Mouse (Mus musculus) liver, embryonic 14.5 days (tissue): ENCODE data around the gene Lmntd1. TPM values are rescaled to one million over a fixed set of nuclear protein-coding genes. Genes with fewer than 3 reads are reported as not detected.

ENCODE experiments used
- ATAC-seq: fragments of 200-750 bp; cut with Nextera tagmentation; 2 replicates; pipeline ENCODE4 v1.8.0; 2017; ENCODE audit warnings: moderate number of reproducible peaks, mild to moderate bottlenecking, moderate library complexity; ENCODE audit not compliant: insufficient read depth
- DNase-seq, 3 experiments: peaks; one replicate each; pipeline ENCODE4 v3.0.0-alpha.2; 2012 to 2013; ENCODE audit warnings: low read depth in 3 of 3, low spot score in 3 of 3
- H3K27ac ChIP-seq: fragments of 300-500 bp; sonication (generic); 2 replicates; pipeline ENCODE4 v1.5.1; 2014; ENCODE audit warnings: moderate library complexity, mild to moderate bottlenecking, control low read depth, inconsistent platforms
- H3K27me3 ChIP-seq: fragments of 300-500 bp; sonication (generic); 2 replicates; pipeline ENCODE4 v1.6.1; 2014; ENCODE audit warnings: mild to moderate bottlenecking, low read length, moderate library complexity; ENCODE audit not compliant: control insufficient read depth, insufficient read depth
- H3K36me3 ChIP-seq: fragments of 300-500 bp; sonication (generic); replicated peaks from 2 replicates; pipeline ENCODE4 v1.6.1; 2014; ENCODE audit warnings: low read depth; ENCODE audit not compliant: control insufficient read depth, insufficient read depth
- H3K4me1 ChIP-seq, 2 experiments: fragments of 200-500 bp in 1 of 2; fragments of 300-500 bp in 1 of 2; sonication (generic) in 1 of 2; replicated peaks; 2 replicates each; pipeline ENCODE4 v1.6.1; 2012 to 2014; ENCODE audit warnings: antibody characterized with exemption in 1 of 2, inconsistent platforms in 1 of 2, low read length in 1 of 2; ENCODE audit not compliant: control insufficient read depth in 2 of 2, insufficient read depth in 2 of 2
- H3K4me2 ChIP-seq: fragments of 300-500 bp; sonication (generic); 2 replicates; pipeline ENCODE4 v1.6.1; 2014; ENCODE audit warnings: low read depth, mild to moderate bottlenecking, control low read depth, moderate library complexity
- H3K4me3 ChIP-seq, 2 experiments: fragments of 200-500 bp in 1 of 2; fragments of 300-500 bp in 1 of 2; sonication (generic) in 1 of 2; 2 replicates each; pipeline ENCODE4 v1.5.1; 2012 to 2014; ENCODE audit warnings: low read depth in 2 of 2, low read length in 2 of 2, mild to moderate bottlenecking in 2 of 2, control low read depth in 1 of 2, inconsistent platforms in 1 of 2, moderate library complexity in 1 of 2; ENCODE audit not compliant: insufficient read depth in 1 of 2
- H3K9ac ChIP-seq: fragments of 300-500 bp; sonication (generic); replicated peaks from 2 replicates; pipeline ENCODE4 v1.6.1; 2014; ENCODE audit warnings: mild to moderate bottlenecking, control low read depth, moderate library complexity
- H3K9me3 ChIP-seq: fragments of 300-500 bp; sonication (generic); 2 replicates; pipeline ENCODE4 v1.6.1; 2016; ENCODE audit warnings: low read length, mixed read lengths; ENCODE audit not compliant: control insufficient read depth
- CTCF ChIP-seq: IDR thresholded peaks from 2 replicates; pipeline ENCODE4 v1.5.1; 2016; ENCODE audit warnings: antibody characterized with exemption, low read depth, control low read depth
- EP300 ChIP-seq: IDR thresholded peaks from 2 replicates; pipeline ENCODE4 v1.6.1; 2016; ENCODE audit warnings: antibody characterized with exemption, low read depth
- WGBS: fragments of 180-500 bp; shearing (Covaris S2); extraction: QIAGEN DNeasy Blood & Tissue Kit; methylation state at CpG from one replicate; pipeline ENCODE4 v1.1.7; 2014; ENCODE audit not compliant: insufficient replicate concordance; 5-methylcytosine and 5-hydroxymethylcytosine counted together
- polyA plus RNA-seq, 2 experiments: library from polyadenylated mRNA; depleted of rRNA in 1 of 2; stranded (reverse) in 1 of 2; unstranded in 1 of 2; fragments of >200 nt; fragmentation: Nextera tagmentation in 1 of 2; extraction: Ambion mirVana in 1 of 2; gene quantifications; 2 replicates each; pipeline versions ENCODE4 v1.2.1 to v1.2.3; 2012 to 2014

Lmntd1 gene
- polyA plus RNA-seq, 2 experiments = 0.02 TPM; not detected in 1

- Histone ChIP-seq H3K9ac (no peak overlapping the region), H3K4me1 (no peaks in the 10 kb centered on the region; a peak in 1 of 4 replicates), H3K9me3 (no peaks in the 10 kb centered on the region), H3K4me3 (no peak overlapping the region), H3K4me2 (no peak overlapping the region), H3K36me3 (no peaks in the 10 kb centered on the region), H3K27me3 (no peaks in the 10 kb centered on the region), H3K27ac (no peak overlapping the region)
- DNase-seq = no peak
- peak; percentile 75 for TF ChIP-seq CTCF
- TF ChIP-seq EP300 = no peak
- ATAC-seq = no peak
- WGBS = 40% methylated on average over 26 of the region's 26 CpGs
Measured at GRCm38 (mm10) chr6:145359470-145360430, 254.4 kb downstream of the Lmntd1 start.

- no peak for TF ChIP-seq CTCF
- TF ChIP-seq EP300 = no peak
- H3K4me3 ChIP-seq = no peak overlapping the region
- H3K27me3 ChIP-seq = no peaks in the 10 kb centered on the region
- ATAC-seq = no peak
- 60% methylated on average over 9 of the region's 9 CpGs for WGBS
- H3K36me3 ChIP-seq = no peaks in the 10 kb centered on the region
- no peak overlapping the region for H3K9ac ChIP-seq
- H3K27ac ChIP-seq = no peak overlapping the region
- no peaks in the 10 kb centered on the region; a peak in 1 of 4 replicates for H3K4me1 ChIP-seq
- no peak for DNase-seq
- H3K9me3 ChIP-seq = no peaks in the 10 kb centered on the region; the same call in 1 of the 2 replicates
- H3K4me2 ChIP-seq = no peak overlapping the region
Measured at GRCm38 (mm10) chr6:145358001-145358400, 256.1 kb downstream of the Lmntd1 start.

- 63% methylated on average over 5 of the region's 5 CpGs for WGBS
- Histone ChIP-seq H3K9ac (no peak overlapping the region), H3K36me3 (no peaks in the 10 kb centered on the region), H3K27ac (no peak overlapping the region), H3K4me1 (no peaks in the 10 kb centered on the region; a peak in 1 of 4 replicates), H3K27me3 (no peaks in the 10 kb centered on the region), H3K9me3 (no peaks in the 10 kb centered on the region; the same call in 1 of the 2 replicates), H3K4me3 (no peak overlapping the region), H3K4me2 (no peak overlapping the region)
- no peak for DNase-seq
- TF ChIP-seq EP300 = no peak
- TF ChIP-seq CTCF = peak; percentile 13; the same call in 1 of the 2 replicates
- no peak for ATAC-seq
Measured at GRCm38 (mm10) chr6:145353806-145354205, 260.3 kb downstream of the Lmntd1 start.

GRCm38 (mm10) chr6:145352705-145353104 lies 261.4 kb downstream of the Lmntd1 start:
- TF ChIP-seq EP300 = no peak
- no peak for TF ChIP-seq CTCF
- Histone ChIP-seq H3K4me3 (no peak overlapping the region), H3K4me2 (no peak overlapping the region), H3K4me1 (no peaks in the 10 kb centered on the region; a peak in 1 of 4 replicates), H3K9me3 (no peaks in the 10 kb centered on the region; the same call in 1 of the 2 replicates), H3K27me3 (no peaks in the 10 kb centered on the region), H3K9ac (no peak overlapping the region), H3K27ac (no peak overlapping the region), H3K36me3 (no peaks in the 10 kb centered on the region)
- no peak for ATAC-seq
- no peak for DNase-seq
- WGBS = 0% methylated on average over 1 of the region's 1 CpGs

- 29% methylated on average over 9 of the region's 9 CpGs for WGBS
- Histone ChIP-seq H3K9ac (no peak overlapping the region), H3K27ac (no peak overlapping the region), H3K27me3 (no peaks in the 10 kb centered on the region), H3K36me3 (no peaks in the 10 kb centered on the region), H3K4me3 (no peak overlapping the region), H3K4me1 (peaks cover 0 to 4% of the 10 kb centered on the region in 2 experiments; a peak in 2 of 4 replicates), H3K4me2 (no peak overlapping the region), H3K9me3 (no peaks in the 10 kb centered on the region)
- peak; percentile 83 for TF ChIP-seq CTCF
- no peak for TF ChIP-seq EP300
- DNase-seq (no peak), ATAC-seq (0 out of 2 replicates have a peak, but pooled peaks have one; percentile 18)
Measured at GRCm38 (mm10) chr6:145348196-145348915, 265.8 kb downstream of the Lmntd1 start.
